Mouse (Mus musculus) left cerebral cortex, postnatal 36 days (tissue): ENCODE measurements around the gene Calcoco1. TPM values are rescaled to one million over a fixed set of nuclear protein-coding genes. Genes with fewer than 3 reads are reported as not detected.
A peak's percentile ranks its signal among the peaks of the same experiment; 100 is the strongest.

ENCODE experiments used
- DNase-seq, 2 experiments: peaks; one replicate each; pipeline ENCODE4 v3.0.0; 2021 to 2022; ENCODE audit warnings: low spot score in 2 of 2, mixed read lengths in 1 of 2
- intact Hi-C: fragments of 180-260 bp; cut with DNase I; formaldehyde crosslinking; loops from one replicate; pipeline ENCODE4 v1.15.1; 2025
- microRNA-seq: library from miRNA; unstranded; fragments of <30 nt; microRNA quantifications from one replicate; pipeline ENCODE4 v1.2.0, GENCODE M21; 2022
- total RNA-seq, 2 experiments: library from RNA; stranded (reverse); gene quantifications; 2 replicates each; pipeline ENCODE4 v1.2.3; 2021

The Calcoco1 gene
- total RNA-seq, 2 experiments from 2014 or later = 70.8 to 82.0 TPM

DNA sequence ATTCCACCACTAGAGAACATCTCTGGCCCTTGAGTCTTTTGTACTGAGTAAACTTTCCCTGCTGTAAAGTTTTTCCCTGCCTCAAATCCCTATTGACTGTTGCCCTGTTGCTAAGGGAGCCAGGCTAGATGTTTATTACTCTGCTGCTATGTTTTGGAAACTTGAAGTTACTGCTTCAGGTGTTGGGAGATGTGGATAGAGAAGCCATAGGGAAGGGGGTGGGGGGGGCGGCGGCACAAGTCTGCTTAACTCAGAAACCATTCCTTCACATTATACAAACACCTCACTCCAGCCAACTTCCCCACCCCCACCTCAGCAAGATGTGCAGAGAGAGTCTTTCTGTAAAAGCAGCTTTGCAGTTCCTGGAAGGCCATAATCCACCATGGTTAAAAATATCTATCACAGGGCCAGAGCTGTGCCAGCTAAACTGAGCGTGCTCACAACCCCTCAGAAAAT, 64.0 kb downstream of the Calcoco1 start:
- intact Hi-C loops = no loop called here
- DNase-seq = peak; percentile 26 to 28

Small RNAs within 50 kb of the gene (microRNA-seq; reads per million reads assigned to microRNA genes)
- not detected for gene Mir688

Other genes with a start within 250 kb of the Calcoco1 start
- gene Gm10337, start 218.5 kb downstream of the Calcoco1 start, total RNA-seq = not detected
- 10 to 100 TPM; 96.4 to 98.8 TPM for gene Map3k12, start 205.1 kb downstream of the Calcoco1 start, total RNA-seq
- gene Tarbp2, start 204.0 kb downstream of the Calcoco1 start, total RNA-seq = 10 to 100 TPM; 30.7 to 36.3 TPM
- gene Npff, start 197.2 kb downstream of the Calcoco1 start, total RNA-seq = 1 to 10 TPM; 1.8 to 5.1 TPM
- gene Gm28047, start 97.1 kb downstream of the Calcoco1 start, total RNA-seq = not detected
- gene Atf7, start 96.7 kb downstream of the Calcoco1 start, total RNA-seq = 10 to 100 TPM; 27.1 to 43.0 TPM
- 10 to 100 TPM in 1 of 2 experiments, 1 to 10 TPM in 1; 8.8 to 11.0 TPM for gene Atp5g2, start 49.8 kb downstream of the Calcoco1 start, total RNA-seq
- not detected for gene Hoxc13, start 198.9 kb upstream of the Calcoco1 start, total RNA-seq
- gene Hoxc12, start 214.6 kb upstream of the Calcoco1 start, total RNA-seq = not detected
- gene Hoxc11, start 232.2 kb upstream of the Calcoco1 start, total RNA-seq = not detected
- not detected for gene Hoxc10, start 244.6 kb upstream of the Calcoco1 start, total RNA-seq
- not detected for gene Hoxc5, start 245.3 kb upstream of the Calcoco1 start, total RNA-seq